Mouse (Mus musculus) MEL (cell line): ENCODE measurements at regions not wholly inside any gene's neighbourhood (a gene's known extent, or its start where the extent isn't known, plus 50 kb on each side); places are given as distances from the start of the nearest gene placed in this dataset.

Experiments used
- DNase-seq: peaks from one replicate; pipeline ENCODE4 v3.0.0; 2011; ENCODE audit warnings: low read depth, low spot score
- H3K27ac ChIP-seq: 2 replicates; pipeline ENCODE4 v1.5.1; 2012; ENCODE audit warnings: low read depth, mild to moderate bottlenecking, control low read depth, low read length, moderate library complexity; ENCODE audit not compliant: control insufficient read depth
- H3K27me3 ChIP-seq, 2 experiments: fragments of 150-350 bp in 1 of 2; sonication (generic) in 1 of 2; 2 replicates each; pipeline ENCODE4 v1.6.1; 2012; ENCODE audit warnings: low read length in 2 of 2, mild to moderate bottlenecking in 2 of 2, improper control_type of control experiment in 1 of 2, moderate library complexity in 1 of 2; ENCODE audit not compliant: insufficient read depth in 2 of 2, control insufficient read depth in 1 of 2
- H3K36me3 ChIP-seq, 2 experiments: 2 replicates each; pipeline ENCODE4 v1.6.1; 2012 to 2014; ENCODE audit warnings: low read length in 2 of 2, improper control_type of control experiment in 1 of 2, inconsistent platforms in 1 of 2, mild to moderate bottlenecking in 1 of 2; ENCODE audit not compliant: insufficient read depth in 2 of 2, control insufficient read depth in 1 of 2
- H3K4me1 ChIP-seq, 2 experiments: fragments of 150-350 bp in 1 of 2; sonication (generic) in 1 of 2; 2 replicates each; pipeline ENCODE4 v1.6.1; 2012; ENCODE audit warnings: low read length in 2 of 2, improper control_type of control experiment in 1 of 2, mild to moderate bottlenecking in 1 of 2; ENCODE audit not compliant: insufficient read depth in 2 of 2, control insufficient read depth in 1 of 2
- H3K4me3 ChIP-seq, 2 experiments: fragments of 150-350 bp in 1 of 2; sonication (generic) in 1 of 2; 2 replicates each; pipeline ENCODE4 v1.5.1; 2012; ENCODE audit warnings: low read depth in 2 of 2, low read length in 2 of 2, mild to moderate bottlenecking in 2 of 2, moderate library complexity in 2 of 2, control low read depth in 1 of 2, improper control_type of control experiment in 1 of 2; ENCODE audit not compliant: control insufficient read depth in 1 of 2, insufficient read depth in 1 of 2
- H3K79me2 ChIP-seq: 2 replicates; pipeline ENCODE4 v1.6.1; 2012; ENCODE audit warnings: mild to moderate bottlenecking, low read length, moderate library complexity; ENCODE audit not compliant: control insufficient read depth, poor library complexity, insufficient read depth
- H3K9ac ChIP-seq: 2 replicates; pipeline ENCODE4 v1.6.1; 2012; ENCODE audit warnings: low read depth, mild to moderate bottlenecking, control low read depth, low read length, moderate library complexity; ENCODE audit not compliant: control insufficient read depth, poor library complexity, severe bottlenecking
- H3K9me3 ChIP-seq: fragments of 150-350 bp; sonication (generic); replicated peaks from 2 replicates; pipeline ENCODE4 v1.6.1; 2012; ENCODE audit warnings: mild to moderate bottlenecking, low read length, improper control_type of control experiment, moderate library complexity; ENCODE audit not compliant: insufficient read depth
- CHD1 ChIP-seq: IDR thresholded peaks from 2 replicates; pipeline ENCODE4 v1.6.1; 2012; ENCODE audit warnings: low read depth, mild to moderate bottlenecking, inconsistent platforms, low read length, improper control_type of control experiment
- CTCF ChIP-seq, 3 experiments: IDR thresholded peaks in 2 of 3; conservative IDR thresholded peaks in 1 of 3; 2 replicates each; pipeline ENCODE4 v1.5.1; 2011 to 2012; ENCODE audit warnings: low read length in 3 of 3, low read depth in 2 of 3, mild to moderate bottlenecking in 2 of 3, improper control_type of control experiment in 1 of 3, inconsistent platforms in 1 of 3, mixed read lengths in 1 of 3, moderate library complexity in 1 of 3; ENCODE audit not compliant: control insufficient read depth in 1 of 3, insufficient read depth in 1 of 3, poor library complexity in 1 of 3, severe bottlenecking in 1 of 3
- E2F4 ChIP-seq: IDR thresholded peaks from 2 replicates; pipeline ENCODE4 v1.6.1; 2011; ENCODE audit warnings: low read depth, low read length, improper control_type of control experiment, borderline replicate concordance
- ELF1 ChIP-seq: IDR thresholded peaks from 2 replicates; pipeline ENCODE4 v1.6.1; 2014; ENCODE audit warnings: low read depth, mild to moderate bottlenecking, inconsistent platforms, low read length, improper control_type of control experiment, moderate library complexity
- EP300 ChIP-seq, 2 experiments: IDR thresholded peaks; 2 replicates each; pipeline ENCODE4 v1.6.1; 2011; ENCODE audit warnings: improper control_type of control experiment in 2 of 2, low read length in 2 of 2, low read depth in 1 of 2, mild to moderate bottlenecking in 1 of 2
- ETS1 ChIP-seq: IDR thresholded peaks from 2 replicates; pipeline ENCODE4 v1.6.1; 2012; ENCODE audit warnings: low read depth, mild to moderate bottlenecking, inconsistent platforms, low read length, improper control_type of control experiment, moderate library complexity
- GABPA ChIP-seq: IDR thresholded peaks from 2 replicates; pipeline ENCODE4 v1.6.1; 2012; ENCODE audit warnings: low read depth, mild to moderate bottlenecking, inconsistent platforms, low read length, improper control_type of control experiment, moderate library complexity
- GATA1 ChIP-seq: IDR thresholded peaks from 2 replicates; pipeline ENCODE4 v1.6.1; 2011; ENCODE audit warnings: low read depth, low read length, improper control_type of control experiment
- HCFC1 ChIP-seq: IDR thresholded peaks from 2 replicates; pipeline ENCODE4 v1.6.1; 2012; ENCODE audit warnings: low read depth, mild to moderate bottlenecking, inconsistent platforms, low read length, improper control_type of control experiment, moderate library complexity
- JUND ChIP-seq: IDR thresholded peaks from 2 replicates; pipeline ENCODE4 v1.6.1; 2011; ENCODE audit warnings: low read depth, mild to moderate bottlenecking, improper control_type of control experiment, low read length
- MAFK ChIP-seq: IDR thresholded peaks from 2 replicates; pipeline ENCODE4 v1.6.1; 2011; ENCODE audit warnings: low read depth, mild to moderate bottlenecking, low read length, improper control_type of control experiment, borderline replicate concordance
- MAX ChIP-seq: IDR thresholded peaks from 2 replicates; pipeline ENCODE4 v1.6.1; 2011; ENCODE audit warnings: low read length, improper control_type of control experiment
- MAZ ChIP-seq: IDR thresholded peaks from 2 replicates; pipeline ENCODE4 v1.6.1; 2012; ENCODE audit warnings: low read depth, mild to moderate bottlenecking, inconsistent platforms, low read length, improper control_type of control experiment
- MEF2A ChIP-seq: IDR thresholded peaks from 2 replicates; pipeline ENCODE4 v1.6.1; 2014; ENCODE audit warnings: low read depth, mild to moderate bottlenecking, inconsistent platforms, low read length, improper control_type of control experiment; ENCODE audit not compliant: poor library complexity, insufficient replicate concordance, severe bottlenecking; ENCODE audit errors: extremely low read depth
- MXI1 ChIP-seq: IDR thresholded peaks from 2 replicates; pipeline ENCODE4 v1.6.1; 2011; ENCODE audit warnings: mild to moderate bottlenecking, low read depth, low read length, improper control_type of control experiment
- MYB ChIP-seq: IDR thresholded peaks from 2 replicates; pipeline ENCODE4 v1.6.1; 2011; ENCODE audit warnings: mild to moderate bottlenecking, low read depth, low read length, improper control_type of control experiment
- NRF1 ChIP-seq: IDR thresholded peaks from 2 replicates; pipeline ENCODE4 v1.6.1; 2014; ENCODE audit warnings: low read depth, mild to moderate bottlenecking, inconsistent platforms, low read length, improper control_type of control experiment, moderate library complexity; ENCODE audit not compliant: poor library complexity, insufficient read depth, severe bottlenecking
- POLR2A ChIP-seq, 2 experiments: IDR thresholded peaks; 2 replicates each; pipeline ENCODE4 v1.6.1; 2011 to 2012; ENCODE audit warnings: low read length in 2 of 2, mild to moderate bottlenecking in 2 of 2, control low read depth in 1 of 2, improper control_type of control experiment in 1 of 2, low read depth in 1 of 2, moderate library complexity in 1 of 2; ENCODE audit not compliant: control insufficient read depth in 1 of 2, insufficient read depth in 1 of 2, poor library complexity in 1 of 2
- POLR2AphosphoS2 ChIP-seq: IDR thresholded peaks from 2 replicates; pipeline ENCODE4 v1.6.1; 2011; ENCODE audit warnings: low read length, improper control_type of control experiment
- POLR2AphosphoS5 ChIP-seq: IDR thresholded peaks from 2 replicates; pipeline ENCODE4 v1.6.1; 2012; ENCODE audit warnings: low read depth, borderline replicate concordance, mild to moderate bottlenecking, inconsistent platforms, low read length, moderate library complexity, mixed read lengths
- RAD21 ChIP-seq: IDR thresholded peaks from 2 replicates; pipeline ENCODE4 v1.6.1; 2011; ENCODE audit warnings: mild to moderate bottlenecking, low read depth, low read length, improper control_type of control experiment
- RCOR1 ChIP-seq: IDR thresholded peaks from 2 replicates; pipeline ENCODE4 v1.6.1; 2012; ENCODE audit warnings: low read depth, mild to moderate bottlenecking, inconsistent platforms, low read length, improper control_type of control experiment
- SMC3 ChIP-seq: IDR thresholded peaks from 2 replicates; pipeline ENCODE4 v1.6.1; 2011; ENCODE audit warnings: low read depth, low read length, improper control_type of control experiment
- TAL1 ChIP-seq: IDR thresholded peaks from 2 replicates; pipeline ENCODE4 v1.6.1; 2012; ENCODE audit warnings: mild to moderate bottlenecking, inconsistent platforms, low read length, moderate library complexity, mixed read lengths
- TCF12 ChIP-seq: IDR thresholded peaks from 2 replicates; pipeline ENCODE4 v1.6.1; 2014; ENCODE audit warnings: low read depth, mild to moderate bottlenecking, inconsistent platforms, low read length, improper control_type of control experiment, moderate library complexity
- USF1 ChIP-seq: IDR thresholded peaks from 2 replicates; pipeline ENCODE4 v1.6.1; 2014; ENCODE audit warnings: low read depth, mild to moderate bottlenecking, inconsistent platforms, low read length, improper control_type of control experiment, moderate library complexity
- ZC3H11A ChIP-seq: IDR thresholded peaks from 2 replicates; pipeline ENCODE4 v1.6.1; 2012; ENCODE audit warnings: low read depth, mild to moderate bottlenecking, inconsistent platforms, low read length, improper control_type of control experiment
- ZKSCAN1 ChIP-seq: IDR thresholded peaks from 2 replicates; pipeline ENCODE4 v1.6.1; 2012; ENCODE audit warnings: low read depth, mild to moderate bottlenecking, inconsistent platforms, low read length, improper control_type of control experiment, moderate library complexity

- no peak for TF ChIP-seq MEF2A
These were observed 55.8 kb upstream of the Cdkn2b start (continued) for GRCm38 (mm10) chr4:89366581-89367141.

GRCm38 (mm10) chr4:89365875-89366274 lies 55.0 kb upstream of the Cdkn2b start:
- DNase-seq: peak; percentile 46
- H3K9me3 ChIP-seq: no peaks in the 10 kb centered on the region
- H3K36me3 ChIP-seq: peaks cover 0 to 46% of the 10 kb centered on the region in 2 experiments; a peak in 2 of 4 replicates
- peak overlapping the region; percentile 96 for H3K27ac ChIP-seq
- peaks cover 14 to 27% of the 10 kb centered on the region in 2 experiments for H3K4me1 ChIP-seq
- H3K4me3 ChIP-seq: no peak overlapping the region; a peak in 1 of 4 replicates
- TF ChIP-seq ELF1: no peak
- TF ChIP-seq CHD1: no peak
- no peak for TF ChIP-seq POLR2A (IDR thresholded peaks at IDR 0.05; ENCODE audit: control insufficient read depth in 1 of 2, insufficient read depth in 1 of 2, low read depth in 1 of 2, low read length in 2 of 2, poor library complexity in 1 of 2)
- peak; percentile 43 for TF ChIP-seq TCF12
- no peak for TF ChIP-seq SMC3
- TF ChIP-seq E2F4: no peak
- TF ChIP-seq EP300 (IDR thresholded peaks at IDR 0.05; ENCODE audit: low read depth in 1 of 2, low read length in 2 of 2): peak in 1 of 2 experiments; percentile 42; a peak in 2 of 4 replicates
- 0 out of 2 replicates have a peak, but pooled peaks have one; percentile 8 for TF ChIP-seq GATA1
- peak; percentile 87 for TF ChIP-seq RCOR1
- no peak for TF ChIP-seq ZKSCAN1
- TF ChIP-seq ETS1: peak; percentile 62; the same call in 1 of the 2 replicates
- TF ChIP-seq MAFK: no peak
- no peak for TF ChIP-seq GABPA
- no peak for TF ChIP-seq MYB
- no peak for TF ChIP-seq MXI1
- TF ChIP-seq USF1: no peak
- TF ChIP-seq, all 39 proteins: peak for 5
- Histone ChIP-seq H3K27me3 (no peaks in the 10 kb centered on the region), H3K79me2 (no peaks in the 10 kb centered on the region), H3K9ac (peak overlapping the region; percentile 64)

GRCm38 (mm10) chr4:89363150-89363683 lies 52.4 kb upstream of the Cdkn2b start:
- Histone ChIP-seq H3K79me2 (no peaks in the 10 kb centered on the region), H3K4me1 (peaks cover 14 to 27% of the 10 kb centered on the region in 2 experiments), H3K27ac (peak overlapping the region; percentile 65), H3K27me3 (no peaks in the 10 kb centered on the region), H3K36me3 (peaks cover 0 to 40% of the 10 kb centered on the region in 2 experiments; a peak in 2 of 4 replicates), H3K9me3 (no peaks in the 10 kb centered on the region), H3K9ac (peak overlapping the region; percentile 21; the same call in 1 of the 2 replicates), H3K4me3 (no peak overlapping the region)
- DNase-seq: peak; percentile 67
- TF ChIP-seq TAL1 (no peak), MAX (no peak), GABPA (no peak), CTCF (IDR thresholded peaks at IDR 0.05 in 2 of 3, conservative IDR thresholded peaks at IDR 0.05 in 1 of 3; ENCODE audit: control insufficient read depth in 1 of 3, insufficient read depth in 1 of 3, low read depth in 2 of 3, low read length in 3 of 3, poor library complexity in 1 of 3, severe bottlenecking in 1 of 3) (no peak), ZKSCAN1 (no peak), JUND (peak; percentile 73; the same call in 1 of the 2 replicates), ZC3H11A (no peak), SMC3 (no peak), CHD1 (no peak), MYB (peak; percentile 13; the same call in 1 of the 2 replicates), HCFC1 (no peak), E2F4 (no peak), RAD21 (no peak), POLR2AphosphoS5 (no peak), MAZ (no peak), GATA1 (no peak), MEF2A (peak; percentile 92; the same call in 1 of the 2 replicates), POLR2AphosphoS2 (no peak), NRF1 (no peak)
